Mouse (Mus musculus) kidney, postnatal 36 days (tissue): ENCODE measurements around the gene Ypel1.

Experiments
- DNase-seq, 2 experiments: peaks; one replicate each; pipeline ENCODE4 v3.0.0; 2021 to 2022; ENCODE audit warnings: mixed read lengths in 2 of 2

Gene Ypel1

DNA sequence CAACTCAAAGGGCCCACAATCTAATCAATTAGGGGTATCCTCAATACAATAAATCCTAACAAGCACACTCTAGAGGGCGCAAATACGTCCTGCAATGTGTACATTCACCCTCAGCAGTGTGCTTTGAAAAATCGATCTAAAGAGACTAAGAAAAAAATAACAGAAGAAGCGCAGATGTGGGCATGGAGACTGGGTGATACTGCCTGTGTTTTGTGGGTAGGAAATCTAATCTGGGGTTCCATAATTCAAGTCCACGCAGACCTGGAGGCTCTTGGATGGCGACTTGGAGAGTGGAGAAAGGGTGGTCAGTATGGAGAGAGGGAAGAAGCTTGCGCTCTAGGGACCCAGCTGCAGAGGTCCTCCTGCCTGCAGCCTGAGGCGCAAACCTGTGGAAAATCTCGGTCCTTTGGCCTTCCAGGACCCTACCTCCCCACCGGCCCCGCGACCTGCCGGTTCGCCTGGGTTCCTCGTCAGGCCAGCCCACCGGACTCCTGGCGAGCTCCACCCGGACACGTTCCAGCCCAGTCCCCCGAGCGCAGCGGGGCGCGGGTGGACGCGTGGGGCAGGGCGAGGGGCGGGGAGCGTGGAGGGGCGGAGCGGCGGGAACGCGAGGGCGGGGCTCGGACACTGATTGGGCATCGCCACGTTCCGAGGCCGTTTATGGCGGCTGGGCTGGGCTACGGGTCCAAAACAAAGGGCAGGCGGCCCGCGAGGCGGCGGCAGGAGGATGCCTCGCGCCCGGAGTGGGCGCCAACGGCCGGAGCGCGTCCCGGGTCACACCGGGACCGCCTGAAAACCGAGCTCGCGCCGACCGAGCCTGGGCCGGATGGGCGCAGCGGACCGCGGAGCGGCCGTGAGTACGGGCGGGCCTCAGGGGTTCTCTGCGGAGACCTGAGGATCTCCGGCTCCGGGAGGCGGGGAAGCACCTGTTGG, at the start of gene Ypel1:
Gene Ypel1, plus strand, starts transcription at position 186 of the 933 bp plus-strand sequence.
- DNase-seq = peak; percentile 88 to 94

- no peak for DNase-seq
Observed at GRCm38 (mm10) chr16:17024469-17025148, 44.9 kb upstream of the Ypel1 start.

DNA sequence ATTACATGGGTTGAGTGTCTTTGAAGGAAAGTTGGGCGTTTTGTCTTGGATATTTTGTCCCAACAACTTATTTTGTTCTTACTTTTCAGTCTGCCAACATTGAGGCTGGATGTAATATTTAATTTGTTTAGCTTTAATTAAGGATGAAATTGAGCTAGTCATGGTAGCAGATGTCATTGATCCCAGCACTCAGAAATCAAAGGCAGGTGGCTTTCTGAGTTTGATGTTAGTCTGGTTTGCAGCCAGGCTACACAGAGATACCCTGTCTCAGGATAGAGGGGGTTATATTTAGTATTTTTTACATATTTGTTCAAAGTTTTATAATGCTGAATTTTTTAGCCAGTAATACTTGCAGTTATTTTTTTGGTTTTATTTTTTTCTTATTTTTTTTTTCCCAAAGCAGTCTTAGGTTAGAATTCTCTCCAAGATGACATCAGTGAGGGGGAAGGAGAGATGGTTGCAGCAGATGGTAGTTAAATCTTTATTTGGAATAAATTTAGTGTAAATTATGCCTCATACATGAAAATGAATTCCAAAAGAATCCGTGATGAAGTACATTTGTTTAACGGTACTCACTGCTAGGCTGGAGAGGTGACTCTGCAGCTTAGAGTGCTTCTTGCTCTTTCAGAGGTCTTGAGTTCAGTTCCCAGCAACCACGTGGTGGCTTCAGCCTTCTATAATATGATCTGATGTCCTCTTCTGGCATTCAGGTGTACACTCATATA, 39.4 kb upstream of the Ypel1 start:
- DNase-seq = no peak

DNA sequence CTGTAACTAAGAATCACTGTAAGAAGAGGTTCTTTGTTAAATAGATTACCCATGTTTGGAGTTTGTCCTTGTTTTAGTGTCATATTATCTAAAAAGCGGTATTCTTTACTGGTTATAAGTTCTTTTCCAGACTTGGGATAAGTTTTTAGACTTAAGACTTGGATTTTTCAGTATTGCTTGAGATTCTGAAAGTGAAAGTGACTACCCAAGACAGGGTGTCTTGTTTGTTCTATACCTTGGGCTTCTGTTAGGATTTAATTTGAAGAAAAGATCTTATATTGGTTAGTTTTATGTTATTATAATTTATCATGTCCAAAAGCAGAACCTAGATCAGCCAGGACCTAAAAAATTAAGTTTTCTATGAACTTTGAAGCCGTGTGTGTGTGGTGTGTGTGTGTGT, 35.7 kb upstream of the Ypel1 start:
- no peak for DNase-seq

DNA sequence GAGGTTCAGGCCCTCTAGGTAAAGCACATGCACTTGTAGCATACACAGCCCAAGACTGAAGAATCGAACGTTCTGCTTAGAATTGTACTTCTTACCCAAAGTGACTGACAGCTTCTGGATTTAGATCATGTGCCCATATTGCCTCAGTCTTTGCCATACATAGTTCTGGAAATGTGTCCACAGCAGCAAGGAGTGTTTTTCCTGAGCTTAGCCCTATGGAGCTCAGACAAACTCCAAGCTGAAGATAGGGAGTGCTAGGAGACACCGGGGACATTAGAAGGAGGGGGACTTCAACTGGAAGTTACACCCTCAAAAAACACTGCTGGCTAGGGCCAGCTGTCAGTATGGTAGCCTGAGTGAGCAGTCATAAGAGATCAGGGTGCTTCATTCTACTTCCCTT, 28.8 kb upstream of the Ypel1 start:
- DNase-seq = no peak

GRCm38 (mm10) chr16:17041417-17041816, 28.1 kb upstream of the Ypel1 start:
- DNase-seq = no peak

GRCm38 (mm10) chr16:17044320-17044719, 25.2 kb upstream of the Ypel1 start:
- peak in 1 of 2 experiments; percentile 4 for DNase-seq

GRCm38 (mm10) chr16:17045287-17045686, 24.2 kb upstream of the Ypel1 start:
- DNase-seq = no peak

DNA sequence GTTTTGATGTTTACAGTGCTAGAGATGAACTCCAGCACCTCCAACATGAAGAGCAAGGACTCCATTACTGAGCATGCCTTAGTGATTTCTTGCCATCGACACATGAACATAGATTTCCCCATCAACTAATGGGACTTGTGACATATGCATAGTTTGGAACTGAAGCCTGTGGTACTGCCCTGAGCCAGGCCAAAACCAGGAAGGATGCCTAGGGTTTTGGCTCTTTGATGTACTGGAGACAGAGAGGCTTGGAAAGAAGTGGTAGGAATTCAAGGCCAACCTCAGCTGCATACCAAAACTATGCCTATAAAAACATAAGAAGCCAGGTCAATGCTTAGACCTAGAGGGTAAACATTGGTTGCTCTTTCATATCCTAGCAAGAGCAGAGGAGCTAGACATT, 19.6 kb upstream of the Ypel1 start:
- no peak for DNase-seq

DNA sequence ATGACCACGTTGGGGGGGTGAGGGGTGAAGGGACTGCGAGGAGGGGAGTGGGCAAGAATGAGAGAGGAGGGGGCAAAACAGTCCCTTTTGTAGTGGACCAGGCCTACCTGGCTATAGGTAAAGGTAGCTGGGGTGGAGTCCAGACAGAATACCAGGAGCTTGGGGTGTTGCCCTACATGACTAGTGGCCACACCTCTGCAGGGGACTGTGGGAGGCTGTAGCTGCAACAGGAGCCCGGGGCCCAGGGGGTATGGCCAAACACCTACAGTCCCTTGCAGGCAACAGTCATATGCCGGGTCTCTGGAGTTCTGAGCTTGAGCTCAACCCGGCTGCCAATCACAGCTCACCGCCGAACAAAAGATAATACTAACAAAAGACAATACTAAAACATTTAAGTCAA, 17.4 kb upstream of the Ypel1 start:
- DNase-seq = no peak

GRCm38 (mm10) chr16:17053903-17054302, 15.6 kb upstream of the Ypel1 start:
- no peak for DNase-seq

DNA sequence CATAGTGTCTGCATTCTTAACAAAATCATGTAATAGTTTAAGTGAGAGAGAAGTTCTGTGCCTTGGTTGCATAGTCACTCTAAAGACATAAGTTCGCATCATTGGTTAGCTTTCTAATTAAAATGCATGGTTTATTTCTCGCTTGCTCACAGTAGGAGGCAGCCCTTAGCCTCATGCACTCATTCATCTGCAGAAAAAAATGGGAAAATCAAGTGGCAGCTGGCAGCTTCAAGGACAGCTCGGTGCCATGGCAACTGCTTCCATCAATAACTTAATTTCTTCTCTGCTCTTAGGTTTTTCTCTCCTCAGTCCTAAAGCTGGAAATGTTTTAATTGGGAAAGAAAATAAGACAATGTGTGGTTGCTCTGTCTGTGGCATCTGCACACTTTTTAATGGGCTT, 13.9 kb upstream of the Ypel1 start:
- DNase-seq = no peak

DNA sequence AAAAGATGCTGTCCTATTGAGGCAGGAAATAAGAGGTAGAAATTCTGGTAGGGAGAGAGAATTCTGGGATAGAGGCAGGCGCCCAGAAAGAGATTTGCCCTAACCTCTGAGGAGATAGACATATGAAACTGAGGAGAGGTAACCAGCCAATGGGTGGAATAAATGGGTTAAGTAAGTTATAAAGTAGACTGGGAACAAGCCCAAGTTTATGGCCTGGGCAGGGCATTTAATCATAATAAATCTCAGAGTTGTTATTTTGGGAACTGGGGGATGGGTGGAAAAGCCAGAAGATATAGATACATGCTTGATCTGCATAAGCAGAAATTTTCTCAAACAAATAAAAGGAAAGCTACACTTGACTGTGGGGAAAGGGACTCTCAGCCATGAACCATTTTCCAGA, 7.2 kb upstream of the Ypel1 start:
- no peak for DNase-seq

DNA sequence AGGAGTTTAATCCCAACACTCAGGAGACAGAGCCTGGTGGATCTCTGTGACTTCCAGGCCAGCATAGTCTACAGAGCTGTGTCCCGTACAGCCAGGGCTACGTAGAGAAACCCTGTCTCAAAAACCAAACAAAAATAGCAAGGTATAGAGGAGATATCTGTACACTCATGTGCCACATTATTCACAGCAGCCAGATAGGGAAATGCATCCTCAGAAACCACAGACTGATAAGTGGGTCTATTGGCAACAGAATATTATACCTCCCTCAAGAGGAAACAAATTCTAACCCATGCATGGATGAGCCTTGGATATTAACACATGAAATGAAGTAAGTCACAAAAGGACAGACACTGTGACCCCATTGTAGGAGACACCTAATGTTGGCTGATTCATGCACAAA, 1.9 kb upstream of the Ypel1 start:
- DNase-seq = no peak

GRCm38 (mm10) chr16:17070716-17071115, 1.2 kb downstream of the Ypel1 start:
- DNase-seq = no peak

GRCm38 (mm10) chr16:17073000-17073399, 3.5 kb downstream of the Ypel1 start:
- DNase-seq = no peak

- peak in 1 of 2 experiments; percentile 15 for DNase-seq
Observed at GRCm38 (mm10) chr16:17076301-17076700, 6.8 kb downstream of the Ypel1 start.

GRCm38 (mm10) chr16:17076869-17077268, 7.4 kb downstream of the Ypel1 start:
- no peak for DNase-seq

DNA sequence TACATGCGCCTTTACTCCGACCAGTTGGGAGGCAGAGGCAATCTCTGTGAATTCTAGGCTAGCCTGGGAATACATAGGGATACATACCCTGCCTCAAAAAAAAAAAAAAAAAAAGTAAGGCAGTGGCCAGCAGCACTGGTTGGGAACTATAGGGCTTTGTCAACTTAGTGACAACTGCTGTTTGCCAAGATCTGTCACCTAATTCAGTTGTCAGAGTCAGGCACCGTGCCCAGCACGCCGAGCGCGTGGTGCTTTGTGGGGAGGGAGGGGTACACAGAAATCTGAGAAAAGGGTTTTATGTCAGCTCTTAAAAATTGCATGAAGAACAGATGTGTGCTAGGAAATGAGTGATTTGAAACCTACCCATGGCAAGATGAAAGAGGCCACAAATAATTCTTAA, 8.6 kb downstream of the Ypel1 start:
- DNase-seq = no peak

DNA sequence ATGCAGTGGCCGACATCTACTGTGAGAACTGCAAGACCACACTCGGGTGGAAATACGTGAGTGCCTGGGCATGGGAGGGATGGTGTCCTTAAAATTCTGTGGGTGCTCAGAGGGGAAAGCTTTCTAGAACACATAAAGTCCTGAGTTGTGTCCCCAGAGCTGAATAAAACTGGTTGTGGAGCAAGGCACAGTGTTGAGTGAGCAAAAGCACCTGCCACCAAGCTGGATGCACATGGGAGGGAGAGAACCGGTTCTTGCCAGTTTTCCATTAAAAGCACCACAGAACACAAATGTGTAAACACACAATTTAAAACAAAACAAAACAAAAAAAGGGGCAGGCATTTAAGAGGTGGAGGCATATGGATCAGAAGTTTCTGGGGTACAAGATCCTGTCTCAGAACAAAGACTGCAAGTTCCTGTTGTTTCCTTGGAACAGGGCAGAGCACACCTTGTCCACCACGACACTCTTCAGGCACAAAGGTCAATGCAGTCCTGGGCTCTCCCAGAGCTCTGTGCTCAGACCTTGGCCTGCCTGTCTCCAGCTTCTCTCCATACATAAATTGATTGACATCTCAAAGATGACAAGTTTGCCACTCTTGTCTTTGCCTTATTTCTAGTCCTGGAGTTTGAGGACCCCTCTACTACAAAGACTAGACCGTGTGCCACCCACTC, 12.8 kb downstream of the Ypel1 start:
- peak in 1 of 2 experiments; percentile 19 for DNase-seq

GRCm38 (mm10) chr16:17085636-17086035, 16.1 kb downstream of the Ypel1 start:
- DNase-seq = peak in 1 of 2 experiments; percentile 18

DNA sequence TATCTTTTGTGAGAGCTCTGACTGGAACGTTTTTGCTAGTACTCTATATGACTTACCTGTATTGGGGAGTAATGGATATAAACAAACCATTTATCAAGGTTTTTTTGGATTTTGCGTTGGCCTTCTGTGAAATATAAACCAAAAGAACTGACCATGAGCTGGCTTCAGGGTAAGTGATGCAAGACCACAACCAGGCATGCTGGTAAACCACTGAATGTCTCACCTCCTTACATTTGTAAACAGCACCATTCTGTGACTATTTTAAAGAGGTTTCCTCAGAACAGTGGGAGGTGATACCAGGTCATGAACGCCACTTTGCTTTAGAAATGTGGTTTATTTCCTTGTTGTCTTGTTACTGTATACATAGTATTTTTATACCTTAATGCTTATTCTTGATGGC, 16.7 kb downstream of the Ypel1 start:
- no peak for DNase-seq

GRCm38 (mm10) chr16:17086669-17087193, 17.2 kb downstream of the Ypel1 start:
- DNase-seq = no peak
